7 mouse cellular contexts compared by ENCODE assay signal in the genomic region with DNA sequence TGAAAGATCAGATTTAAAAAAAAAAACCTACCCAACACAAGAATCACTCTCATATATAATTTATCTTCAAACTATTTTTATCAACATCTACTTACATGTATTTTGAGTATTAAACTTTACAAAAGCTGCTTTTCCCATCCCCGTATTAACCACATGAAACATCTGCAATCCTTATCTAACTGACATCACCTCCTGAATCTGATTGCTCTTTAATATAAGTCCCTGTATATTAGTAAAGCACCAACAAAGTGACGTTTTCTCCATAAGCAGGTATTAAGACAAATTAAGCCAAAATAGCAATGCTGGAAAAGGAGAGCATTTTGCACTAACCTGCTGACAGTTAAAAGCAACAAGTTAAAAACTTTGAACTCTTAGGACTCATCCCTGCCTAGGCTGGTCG. TPM values are rescaled to one million over a fixed set of nuclear protein-coding genes. Genes with fewer than 3 reads are reported as not detected.
DNase-seq lines count a peak whose midpoint lies in the region; ATAC-seq and TF ChIP-seq lines count a peak whose summit lies in the region.

No protein-coding gene starts in this region.

- H3K27me3 ChIP-seq in megakaryocyte, embryonic 14.5 days (replicated peaks), result no peaks in the 10 kb centered on the region
- no peaks in the 10 kb centered on the region for H3K27me3 ChIP-seq in forebrain, embryonic 11.5 days (ENCODE audit: control insufficient read depth, insufficient read depth, low read length)
- H3K27me3 ChIP-seq in limb, embryonic 14.5 days (ENCODE audit: control insufficient read depth, insufficient read depth, low read length), result no peaks in the 10 kb centered on the region
- H3K27me3 ChIP-seq in stomach, embryonic 16.5 days (ENCODE audit: control insufficient read depth, insufficient read depth, low read length), result no peaks in the 10 kb centered on the region

- 5% methylated on average over 3 of the region's 3 CpGs for WGBS in forebrain, embryonic 11.5 days
- WGBS in limb, embryonic 14.5 days, result 5% methylated on average over 3 of the region's 3 CpGs
- WGBS in stomach, embryonic 16.5 days, result 1% methylated on average over 3 of the region's 3 CpGs

- no peak overlapping the region for H3K27ac ChIP-seq in forebrain, embryonic 11.5 days (ENCODE audit: low read depth, low read length)
- H3K27ac ChIP-seq in limb, embryonic 14.5 days (replicated peaks; ENCODE audit: low read depth, low read length), result no peak overlapping the region
- peak overlapping the region; percentile 99 for H3K27ac ChIP-seq in stomach, embryonic 16.5 days (ENCODE audit: low read length)

- no peak for DNase-seq in forebrain, embryonic 11.5 days (ENCODE audit: low spot score)
- no peak for DNase-seq in limb, embryonic 14.5 days (ENCODE audit: low spot score)
- DNase-seq in spleen, postnatal 14 days (ENCODE audit: low spot score in 2 of 2), result no peak

- H3K9me3 ChIP-seq in megakaryocyte, embryonic 14.5 days, result no peaks in the 10 kb centered on the region
- H3K9me3 ChIP-seq in forebrain, embryonic 11.5 days (ENCODE audit: control insufficient read depth, low read length), result no peaks in the 10 kb centered on the region
- H3K9me3 ChIP-seq in limb, embryonic 14.5 days (ENCODE audit: control insufficient read depth, low read length), result no peaks in the 10 kb centered on the region
- H3K9me3 ChIP-seq in stomach, embryonic 16.5 days (replicated peaks; ENCODE audit: control insufficient read depth, low read length), result no peaks in the 10 kb centered on the region

- H3K9ac ChIP-seq in forebrain, embryonic 11.5 days (ENCODE audit: low read length), result peak overlapping the region; percentile 92
- H3K9ac ChIP-seq in limb, embryonic 14.5 days (ENCODE audit: low read depth, low read length, severe bottlenecking), result peak overlapping the region; percentile 92
- peak overlapping the region; percentile 98 for H3K9ac ChIP-seq in stomach, embryonic 16.5 days (ENCODE audit: low read length)

- peaks cover 34% of the 10 kb centered on the region for H3K4me1 ChIP-seq in megakaryocyte, embryonic 14.5 days
- peaks cover 3% of the 10 kb centered on the region; the same call in 1 of the 2 replicates for H3K4me1 ChIP-seq in forebrain, embryonic 11.5 days (replicated peaks; ENCODE audit: control insufficient read depth, insufficient read depth, low read length)
- peaks cover 2% of the 10 kb centered on the region; the same call in 1 of the 2 replicates for H3K4me1 ChIP-seq in limb, embryonic 14.5 days (ENCODE audit: control insufficient read depth, insufficient read depth, low read length)
- peaks cover 9% of the 10 kb centered on the region for H3K4me1 ChIP-seq in stomach, embryonic 16.5 days (ENCODE audit: control insufficient read depth, insufficient read depth, low read length)

- peaks cover 20% of the 10 kb centered on the region for H3K36me3 ChIP-seq in megakaryocyte, embryonic 14.5 days (replicated peaks; ENCODE audit: low read length)
- H3K36me3 ChIP-seq in forebrain, embryonic 11.5 days (ENCODE audit: control insufficient read depth, insufficient read depth, low read length), result peaks cover 2% of the 10 kb centered on the region; the same call in 1 of the 2 replicates
- peaks cover 10% of the 10 kb centered on the region; the same call in 1 of the 2 replicates for H3K36me3 ChIP-seq in limb, embryonic 14.5 days (ENCODE audit: control insufficient read depth, insufficient read depth, low read length)
- H3K36me3 ChIP-seq in stomach, embryonic 16.5 days (ENCODE audit: control insufficient read depth, insufficient read depth, low read length), result no peaks in the 10 kb centered on the region; the same call in 1 of the 2 replicates

- H3K4me3 ChIP-seq in megakaryocyte, embryonic 14.5 days (replicated peaks), result peak overlapping the region; percentile 99
- H3K4me3 ChIP-seq in forebrain, embryonic 11.5 days (ENCODE audit: low read depth, low read length), result peak overlapping the region; percentile 97
- H3K4me3 ChIP-seq in limb, embryonic 14.5 days (replicated peaks; ENCODE audit: low read length), result peak overlapping the region; percentile 98
- peak overlapping the region; percentile 99 for H3K4me3 ChIP-seq in stomach, embryonic 16.5 days (replicated peaks; ENCODE audit: low read length)

- peak overlapping the region; percentile 60 for H3K4me2 ChIP-seq in forebrain, embryonic 11.5 days (ENCODE audit: low read depth, low read length, severe bottlenecking)
- peak overlapping the region; percentile 54 for H3K4me2 ChIP-seq in limb, embryonic 14.5 days (replicated peaks; ENCODE audit: low read depth, low read length, severe bottlenecking)
- peak overlapping the region; percentile 91 for H3K4me2 ChIP-seq in stomach, embryonic 16.5 days (ENCODE audit: low read depth, low read length)

- no peak for ATAC-seq in megakaryocyte, adult 5-6 weeks (ENCODE audit: poor library complexity, severe bottlenecking)
- no peak for ATAC-seq in forebrain, embryonic 11.5 days (replicated peaks; ENCODE audit: low FRiP score)
- no peak for ATAC-seq in limb, embryonic 14.5 days (ENCODE audit: low FRiP score, low read depth)
- ATAC-seq in stomach, embryonic 16.5 days (ENCODE audit: insufficient read depth, low FRiP score), result no peak
- no peak for ATAC-seq in erythroid progenitor cell, adult 5-6 weeks (replicated peaks; ENCODE audit: low FRiP score, poor library complexity, severe bottlenecking)

- no peak for TF ChIP-seq POLR2A in limb, embryonic 14.5 days (IDR thresholded peaks at IDR 0.05; ENCODE audit: borderline replicate concordance, extremely low read depth, insufficient read depth, insufficient read length)

RNA-seq across cellular contexts. Expression of a gene that starts 2.0 kb away (rescaled TPM):
- polyA plus RNA-seq in megakaryocyte, embryonic 14.5 days (2012; ENCODE audit: insufficient read depth, low replicate concordance), result 34.0 and 111 TPM in 2 replicates
- 94.3 and 96.4 TPM in 2 replicates for total RNA-seq in megakaryocyte, adult 5-6 weeks (2015)
- total RNA-seq in megakaryocyte, adult 5-6 weeks (2017), result 90.3 and 101 TPM in 2 replicates
- 19.0 and 20.6 TPM in 2 replicates for polyA plus RNA-seq in forebrain, embryonic 11.5 days (2014; fragmentation: Nextera tagmentation; extraction: Ambion mirVana)
- polyA plus RNA-seq in limb, embryonic 14.5 days (2012; rRNA removed), result 35.3 and 40.1 TPM in 2 replicates
- polyA plus RNA-seq in limb, embryonic 14.5 days (2014; fragmentation: Nextera tagmentation; extraction: Ambion mirVana), result 22.1 and 22.6 TPM in 2 replicates
- 9.8 and 12.9 TPM in 2 replicates for polyA plus RNA-seq in stomach, embryonic 16.5 days (2015; fragmentation: Nextera tagmentation; extraction: Ambion mirVana)
- total RNA-seq in erythroid progenitor cell, adult 5-6 weeks (2015; ENCODE audit: low replicate concordance), result 63.8 and 65.4 TPM in 2 replicates
- 67.6 and 102 TPM in 2 replicates for total RNA-seq in erythroid progenitor cell, adult 5-6 weeks (2017; ENCODE audit: low replicate concordance)
